Mouse (Mus musculus) stomach, postnatal 0 days (tissue): ENCODE results near the gene Prl2a1. TPM values are rescaled to one million over a fixed set of nuclear protein-coding genes. Genes with fewer than 3 reads are reported as not detected.
"Not testable (repeated sequence)": the region's sequence is repeated elsewhere in the genome, so short reads cannot be mapped to it uniquely, and the experiment has no call there.

Experiments
- ATAC-seq: fragments of 200-750 bp; cut with Nextera tagmentation; 2 replicates; pipeline ENCODE4 v1.8.0; 2017; ENCODE audit not compliant: low FRiP score, low TSS enrichment
- DNase-seq: peaks from one replicate; pipeline ENCODE4 v3.0.0-alpha.2; 2016; ENCODE audit warnings: low spot score
- H3K27ac ChIP-seq: fragments of 300-500 bp; sonication (generic); replicated peaks from 2 replicates; pipeline ENCODE4 v1.5.1; 2014; ENCODE audit warnings: mild to moderate bottlenecking, control low read depth
- H3K27me3 ChIP-seq: fragments of 300-500 bp; sonication (generic); 2 replicates; pipeline ENCODE4 v1.6.1; 2014; ENCODE audit warnings: low read length; ENCODE audit not compliant: control insufficient read depth, insufficient read depth
- H3K36me3 ChIP-seq: fragments of 300-500 bp; sonication (generic); 2 replicates; pipeline ENCODE4 v1.6.1; 2014; ENCODE audit warnings: low read length, mixed read lengths; ENCODE audit not compliant: control insufficient read depth, insufficient read depth
- H3K4me1 ChIP-seq: fragments of 300-500 bp; sonication (generic); replicated peaks from 2 replicates; pipeline ENCODE4 v1.6.1; 2014; ENCODE audit warnings: antibody characterized with exemption; ENCODE audit not compliant: control insufficient read depth, insufficient read depth
- H3K4me2 ChIP-seq: fragments of 300-500 bp; sonication (generic); replicated peaks from 2 replicates; pipeline ENCODE4 v1.6.1; 2014; ENCODE audit warnings: low read depth, mild to moderate bottlenecking, control low read depth, moderate library complexity
- H3K4me3 ChIP-seq: fragments of 300-500 bp; sonication (generic); 2 replicates; pipeline ENCODE4 v1.5.1; 2014; ENCODE audit warnings: low read depth, low read length, control low read depth
- H3K9ac ChIP-seq: fragments of 300-500 bp; sonication (generic); 2 replicates; pipeline ENCODE4 v1.6.1; 2014; ENCODE audit warnings: mild to moderate bottlenecking, low read length, control low read depth, mixed read lengths
- H3K9me3 ChIP-seq: fragments of 300-500 bp; sonication (generic); 2 replicates; pipeline ENCODE4 v1.6.1; 2016; ENCODE audit warnings: low read length; ENCODE audit not compliant: control insufficient read depth
- CTCF ChIP-seq: IDR thresholded peaks from 2 replicates; pipeline ENCODE4 v1.5.1; 2016; ENCODE audit warnings: antibody characterized with exemption, low read depth, mild to moderate bottlenecking, moderate library complexity
- EP300 ChIP-seq: optimal IDR thresholded peaks from 2 replicates; pipeline ENCODE3; 2016; ENCODE audit warnings: antibody characterized with exemption
- WGBS: fragments of 180-500 bp; shearing (Covaris S2); extraction: QIAGEN DNeasy Blood & Tissue Kit; methylation state at CpG from one replicate; pipeline ENCODE4 v1.1.7; 2014; 5-methylcytosine and 5-hydroxymethylcytosine counted together
- polyA plus RNA-seq: library from polyadenylated mRNA; unstranded; fragments of >200 nt; fragmentation: Nextera tagmentation; extraction: Ambion mirVana; gene quantifications from 2 replicates; pipeline ENCODE4 v1.2.1, GENCODE M21; 2015

The Prl2a1 gene
- not detected in 2 replicates for polyA plus RNA-seq

- ATAC-seq (no peak), DNase-seq (no peak)
- Histone ChIP-seq H3K36me3 (no peaks in the 10 kb centered on the region), H3K4me2 (no peak within 1 kb of the TSS), H3K27ac (no peak within 1 kb of the TSS), H3K4me1 (no peaks in the 10 kb centered on the region), H3K9ac (no peak within 1 kb of the TSS), H3K9me3 (no peaks in the 10 kb centered on the region), H3K27me3 (no peaks in the 10 kb centered on the region), H3K4me3 (no peak within 1 kb of the TSS)
- WGBS: 79% methylated on average over 1 of the region's 1 CpGs
- no peak for TF ChIP-seq CTCF
These were observed at the start of gene Prl2a1 for GRCm38 (mm10) chr13:27801354-27801753. Gene Prl2a1, plus strand, starts transcription at chr13:27801654.

GRCm38 (mm10) chr13:27780704-27781103, 20.8 kb upstream of the Prl2a1 start, which contains the start of gene Prl7c1:
Gene Prl7c1, minus strand, starts transcription at chr13:27780804.
- H3K27me3 ChIP-seq, DNase-seq, ATAC-seq, H3K4me3 ChIP-seq, H3K36me3 ChIP-seq, H3K4me2 ChIP-seq, H3K9me3 ChIP-seq, H3K27ac ChIP-seq, H3K9ac ChIP-seq, H3K4me1 ChIP-seq: not testable (repeated sequence)
- 83% methylated on average over 2 of the region's 3 CpGs for WGBS

GRCm38 (mm10) chr13:27799303-27799702, 2.2 kb upstream of the Prl2a1 start:
- TF ChIP-seq EP300 (no peak), CTCF (no peak)
- H3K4me1 ChIP-seq: no peaks in the 10 kb centered on the region
- ATAC-seq: no peak
- no peak for DNase-seq
- no peak overlapping the region for H3K27ac ChIP-seq
- WGBS: 78% methylated on average over 4 of the region's 4 CpGs
- no peak overlapping the region for H3K4me2 ChIP-seq
- no peaks in the 10 kb centered on the region for H3K9me3 ChIP-seq
- H3K36me3 ChIP-seq: no peaks in the 10 kb centered on the region
- H3K9ac ChIP-seq: no peak overlapping the region
- H3K27me3 ChIP-seq: no peaks in the 10 kb centered on the region
- H3K4me3 ChIP-seq: no peak overlapping the region

- H3K9me3 ChIP-seq: no peaks in the 10 kb centered on the region
- H3K4me3 ChIP-seq: no peak overlapping the region
- no peaks in the 10 kb centered on the region for H3K36me3 ChIP-seq
- 84% methylated on average over 1 of the region's 1 CpGs for WGBS
- no peaks in the 10 kb centered on the region for H3K4me1 ChIP-seq
- ATAC-seq: no peak
- H3K4me2 ChIP-seq: no peak overlapping the region
- DNase-seq: no peak
- no peak for TF ChIP-seq CTCF
- TF ChIP-seq EP300: no peak
- no peak overlapping the region for H3K27ac ChIP-seq
- no peaks in the 10 kb centered on the region for H3K27me3 ChIP-seq
- H3K9ac ChIP-seq: no peak overlapping the region
These were observed 1.3 kb downstream of the Prl2a1 start for GRCm38 (mm10) chr13:27802765-27803164.

- no peak for DNase-seq
- Histone ChIP-seq H3K27me3 (no peaks in the 10 kb centered on the region), H3K4me1 (no peaks in the 10 kb centered on the region), H3K36me3 (no peaks in the 10 kb centered on the region), H3K9ac (no peak within 1 kb of the TSS), H3K27ac (no peak within 1 kb of the TSS), H3K4me3 (no peak within 1 kb of the TSS), H3K4me2 (no peak within 1 kb of the TSS), H3K9me3 (no peaks in the 10 kb centered on the region)
- TF ChIP-seq CTCF (no peak), EP300 (no peak)
- ATAC-seq: no peak
- 88% methylated on average over 3 of the region's 3 CpGs for WGBS
These were observed 47.6 kb downstream of the Prl2a1 start, which contains the start of gene Prl2c1 for GRCm38 (mm10) chr13:27849042-27849441. Gene Prl2c1, plus strand, starts transcription at chr13:27849342.

Other genes with a start within 250 kb of the Prl2a1 start
- not detected in 2 replicates for gene Prl8a9, start 237.0 kb upstream of the Prl2a1 start, polyA plus RNA-seq
- gene Prl8a1, start 219.5 kb upstream of the Prl2a1 start, polyA plus RNA-seq: not detected in 2 replicates
- gene Prl7b1, start 191.1 kb upstream of the Prl2a1 start, polyA plus RNA-seq: not detected in 2 replicates
- not detected in 2 replicates for gene Prl7a1, start 159.2 kb upstream of the Prl2a1 start, polyA plus RNA-seq
- not detected in 2 replicates for gene Prl7a2, start 133.6 kb upstream of the Prl2a1 start, polyA plus RNA-seq
- not detected in 2 replicates for gene Prl7d1, start 84.9 kb upstream of the Prl2a1 start, polyA plus RNA-seq
- not detected in 2 replicates for gene Prl7c1, start 20.9 kb upstream of the Prl2a1 start, polyA plus RNA-seq
- gene Prl2c1, start 47.7 kb downstream of the Prl2a1 start, polyA plus RNA-seq: not detected in 2 replicates
- gene Prl4a1, start 214.6 kb downstream of the Prl2a1 start, polyA plus RNA-seq: not detected in 2 replicates